Comparison of ENCODE assay signal across 8 mouse cellular contexts in the genomic region with DNA sequence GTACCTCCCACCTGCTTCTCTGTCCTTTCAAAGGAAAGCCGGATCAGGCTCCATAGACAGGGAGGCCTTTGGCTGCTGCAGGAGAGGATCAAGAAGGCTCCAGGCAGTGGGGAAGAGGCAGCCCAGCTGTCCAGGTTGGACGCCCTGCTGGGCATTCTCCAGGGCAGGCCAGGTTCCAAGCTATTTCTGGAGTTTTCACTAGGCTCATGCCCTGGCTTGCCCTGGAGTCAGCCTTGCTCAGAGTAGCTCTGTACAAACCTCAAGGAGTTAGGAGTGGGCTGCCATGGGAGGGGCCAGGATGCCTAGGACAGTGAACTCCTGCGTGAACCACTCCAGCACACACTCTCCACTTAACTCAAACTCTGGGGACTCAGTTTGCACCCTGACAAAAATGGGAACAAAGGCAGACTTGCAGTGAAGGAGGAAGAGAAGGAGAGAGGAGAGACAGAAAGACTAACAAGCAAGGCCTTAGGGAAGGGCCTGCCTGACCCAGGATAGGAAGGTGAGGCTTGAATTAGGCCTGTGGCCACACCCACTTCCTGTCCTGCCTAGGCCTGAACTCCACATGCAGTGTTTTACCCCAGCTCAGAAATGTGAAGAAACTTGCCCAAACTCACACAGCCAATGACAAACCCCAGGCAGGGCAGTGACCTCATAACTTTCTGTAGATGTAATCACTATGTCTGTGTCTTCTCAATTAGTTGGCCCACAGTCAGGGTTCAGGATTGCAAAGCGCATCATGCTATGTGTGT. TPM values are rescaled to one million over a fixed set of nuclear protein-coding genes. Genes with fewer than 3 reads are reported as not detected.
DNase-seq lines count a peak whose midpoint lies in the region; ATAC-seq and TF ChIP-seq lines count a peak whose summit lies in the region.

No protein-coding gene starts in this region.

- in situ Hi-C loops in ES-E14 (cut with MboI; ENCODE audit: low sequenced_read_pairs in 2 of 2, unreplicated experiment in 2 of 2): no loop called here

- H3K4me3 ChIP-seq in heart, embryonic 10.5 days: no peak overlapping the region
- H3K4me3 ChIP-seq in ES-E14 (ENCODE audit: insufficient read depth in 1 of 2, low read depth in 1 of 2, low read length in 2 of 2, poor library complexity in 1 of 2, severe bottlenecking in 1 of 2): no peak overlapping the region
- no peak overlapping the region for H3K4me3 ChIP-seq in forebrain, embryonic 14.5 days (ENCODE audit: low read depth, low read length)
- no peak overlapping the region for H3K4me3 ChIP-seq in liver, embryonic 12.5 days

- peaks cover 32% of the 10 kb centered on the region for H3K27me3 ChIP-seq in heart, embryonic 10.5 days (ENCODE audit: insufficient read depth, poor library complexity, severe bottlenecking)
- no peaks in the 10 kb centered on the region for H3K27me3 ChIP-seq in forebrain, embryonic 14.5 days (replicated peaks; ENCODE audit: control insufficient read depth, insufficient read depth, low read length)
- peaks cover 39% of the 10 kb centered on the region for H3K27me3 ChIP-seq in liver, embryonic 12.5 days (replicated peaks)

- peak overlapping the region; percentile 38; the same call in 1 of the 2 replicates for H3K27ac ChIP-seq in heart, embryonic 10.5 days
- H3K27ac ChIP-seq in ES-E14 (ENCODE audit: insufficient read depth, low read depth, low read length, poor library complexity, severe bottlenecking): peak overlapping the region; percentile 24; the same call in 1 of the 2 replicates
- H3K27ac ChIP-seq in forebrain, embryonic 14.5 days (ENCODE audit: low read depth, low read length): no peak overlapping the region
- H3K27ac ChIP-seq in liver, embryonic 12.5 days: peak overlapping the region; percentile 21; the same call in 1 of the 2 replicates

- H3K9me3 ChIP-seq in heart, embryonic 10.5 days: no peaks in the 10 kb centered on the region
- no peaks in the 10 kb centered on the region for H3K9me3 ChIP-seq in ES-E14 (ENCODE audit: control insufficient read depth, insufficient read depth, low read depth, low read length)
- no peaks in the 10 kb centered on the region for H3K9me3 ChIP-seq in forebrain, embryonic 14.5 days (replicated peaks; ENCODE audit: control insufficient read depth, low read length)
- no peaks in the 10 kb centered on the region for H3K9me3 ChIP-seq in liver, embryonic 12.5 days (replicated peaks)

- H3K9ac ChIP-seq in ES-E14 (ENCODE audit: insufficient read depth, low read depth, low read length, poor library complexity, severe bottlenecking): peak overlapping the region; percentile 32; the same call in 1 of the 2 replicates
- 0 out of 2 replicates have a peak overlapping the region, but pooled peaks have one; percentile 29 for H3K9ac ChIP-seq in forebrain, embryonic 14.5 days (ENCODE audit: low read length)
- H3K9ac ChIP-seq in liver, embryonic 12.5 days: no peak overlapping the region

- no peak for DNase-seq in heart, embryonic 10.5 days (ENCODE audit: low spot score)
- DNase-seq in heart, adult 8-10 months (ENCODE audit: low spot score): no peak
- no peak for DNase-seq in ES-E14 (ENCODE audit: low read depth, low spot score)
- no peak for DNase-seq in forebrain, embryonic 14.5 days (ENCODE audit: low spot score)
- DNase-seq in testis, postnatal 14 days (ENCODE audit: low spot score): no peak
- DNase-seq in right cerebral cortex, postnatal 36 days (ENCODE audit: low spot score in 2 of 2): no peak
- DNase-seq in frontal cortex, postnatal 25 days (ENCODE audit: low spot score in 2 of 2): no peak

- WGBS in heart, embryonic 10.5 days: 86% methylated on average over 4 of the region's 4 CpGs
- 76% methylated on average over 4 of the region's 4 CpGs for WGBS in forebrain, embryonic 14.5 days
- WGBS in liver, embryonic 12.5 days (ENCODE audit: insufficient replicate concordance): 79% methylated on average over 4 of the region's 4 CpGs

- no peaks in the 10 kb centered on the region for H3K36me3 ChIP-seq in heart, embryonic 10.5 days
- no peaks in the 10 kb centered on the region; the same call in 1 of the 2 replicates for H3K36me3 ChIP-seq in ES-E14 (ENCODE audit: control insufficient read depth, insufficient read depth, low read length, poor library complexity, severe bottlenecking)
- no peaks in the 10 kb centered on the region for H3K36me3 ChIP-seq in forebrain, embryonic 14.5 days (ENCODE audit: control insufficient read depth, insufficient read depth, low read length)
- H3K36me3 ChIP-seq in liver, embryonic 12.5 days: peaks cover 15% of the 10 kb centered on the region

- no peak for ATAC-seq in forebrain, embryonic 14.5 days
- ATAC-seq in liver, embryonic 12.5 days: no peak

- H3K4me1 ChIP-seq in heart, embryonic 10.5 days: peaks cover 46% of the 10 kb centered on the region
- H3K4me1 ChIP-seq in ES-E14 (ENCODE audit: control insufficient read depth in 2 of 2, insufficient read depth in 2 of 2, low read length in 2 of 2, poor library complexity in 1 of 2): peaks cover 8 to 21% of the 10 kb centered on the region in 2 experiments; a peak in 2 of 4 replicates
- peaks cover 36% of the 10 kb centered on the region for H3K4me1 ChIP-seq in forebrain, embryonic 14.5 days (ENCODE audit: control insufficient read depth, insufficient read depth, low read length)
- H3K4me1 ChIP-seq in liver, embryonic 12.5 days: peaks cover 68% of the 10 kb centered on the region

- H3K4me2 ChIP-seq in forebrain, embryonic 14.5 days (ENCODE audit: low read length): peak overlapping the region; percentile 79
- H3K4me2 ChIP-seq in liver, embryonic 12.5 days: peak overlapping the region; percentile 79

TF ChIP-seq in ES-E14, 5 proteins besides CTCF, POLR2A, EP300 and RAD21:
- TF ChIP-seq HCFC1 (IDR thresholded peaks at IDR 0.05; ENCODE audit: borderline replicate concordance, insufficient read depth, low read length) (no peak), MAFK (IDR thresholded peaks at IDR 0.05; ENCODE audit: insufficient read depth, low read depth, low read length) (no peak), CHD2 (IDR thresholded peaks at IDR 0.05; ENCODE audit: low read depth, low read length) (no peak), ZNF384 (IDR thresholded peaks at IDR 0.05; ENCODE audit: low read depth, low read length) (no peak), ZC3H11A (IDR thresholded peaks at IDR 0.05; ENCODE audit: borderline replicate concordance, low read depth, low read length) (no peak)

RNA-seq across cellular contexts. Expression of gene Fam110a, which starts 2.2 kb away (rescaled TPM):
- 11.4 and 16.3 TPM in 2 replicates for polyA plus RNA-seq in heart, embryonic 10.5 days (2016; fragmentation: Nextera tagmentation; extraction: Ambion mirVana)
- total RNA-seq in heart, adult 8-10 months (2022): 1 to 10 TPM; 2.8 to 5.0 (median 4.3) TPM
- 5.8 and 6.3 TPM in 2 replicates for total RNA-seq in ES-E14 (2012; rRNA removed)
- 64.5 and 68.8 TPM in 2 replicates for polyA plus RNA-seq in forebrain, embryonic 14.5 days (2014; fragmentation: Nextera tagmentation; extraction: Ambion mirVana)
- 11.1 and 11.8 TPM in 2 replicates for polyA plus RNA-seq in liver, embryonic 12.5 days (2016; fragmentation: Nextera tagmentation; extraction: Ambion mirVana)

RNA-seq across cellular contexts. Expression of gene Slc52a3, which starts 18.4 kb away (rescaled TPM):
- polyA plus RNA-seq in heart, embryonic 10.5 days (2016; fragmentation: Nextera tagmentation; extraction: Ambion mirVana): 1.2 and 1.3 TPM in 2 replicates
- 1 to 10 TPM; 1.2 to 4.2 (median 2.3) TPM for total RNA-seq in heart, adult 8-10 months (2022)
- total RNA-seq in ES-E14 (2012; rRNA removed): 4.4 and 7.3 TPM in 2 replicates
- polyA plus RNA-seq in forebrain, embryonic 14.5 days (2014; fragmentation: Nextera tagmentation; extraction: Ambion mirVana): 0.72 and 1.1 TPM in 2 replicates
- 1.3 and 1.9 TPM in 2 replicates for polyA plus RNA-seq in liver, embryonic 12.5 days (2016; fragmentation: Nextera tagmentation; extraction: Ambion mirVana)
